Mouse (Mus musculus) testis, adult 2 months (tissue): ENCODE results near the gene Trappc3l. TPM values are rescaled to one million over a fixed set of nuclear protein-coding genes. Genes with fewer than 3 reads are reported as not detected.
"Not testable (repeated sequence)": the region's sequence is repeated elsewhere in the genome, so short reads cannot be mapped to it uniquely, and the experiment has no call there.

ENCODE experiments used
- H3K27ac ChIP-seq: fragments of 200-500 bp; 2 replicates; pipeline ENCODE4 v1.5.1; 2012; ENCODE audit warnings: low read depth, low read length; ENCODE audit not compliant: control insufficient read depth, insufficient read depth
- H3K27me3 ChIP-seq: fragments of 200-500 bp; 2 replicates; pipeline ENCODE4 v1.6.1; 2012; ENCODE audit warnings: mild to moderate bottlenecking, low read length, moderate library complexity; ENCODE audit not compliant: control insufficient read depth, insufficient read depth
- H3K36me3 ChIP-seq: fragments of 200-500 bp; 2 replicates; pipeline ENCODE4 v1.6.1; 2012; ENCODE audit warnings: mild to moderate bottlenecking, low read length; ENCODE audit not compliant: control insufficient read depth, insufficient read depth
- H3K4me1 ChIP-seq: fragments of 200-500 bp; 2 replicates; pipeline ENCODE4 v1.6.1; 2012; ENCODE audit warnings: low read length; ENCODE audit not compliant: control insufficient read depth, insufficient read depth
- H3K4me3 ChIP-seq: fragments of 200-500 bp; 2 replicates; pipeline ENCODE4 v1.5.1; 2012; ENCODE audit warnings: low read depth, mild to moderate bottlenecking, low read length, moderate library complexity, mixed read lengths; ENCODE audit not compliant: control insufficient read depth
- CTCF ChIP-seq: fragments of 200-500 bp; IDR thresholded peaks from 2 replicates; pipeline ENCODE4 v1.5.1; 2012; ENCODE audit warnings: low read depth, mild to moderate bottlenecking, inconsistent platforms, low read length, moderate library complexity; ENCODE audit not compliant: control insufficient read depth, insufficient read depth, insufficient replicate concordance
- POLR2A ChIP-seq: fragments of 200-500 bp; IDR thresholded peaks from 2 replicates; pipeline ENCODE4 v1.6.1; 2012; ENCODE audit warnings: low read depth, mild to moderate bottlenecking, inconsistent platforms, low read length, moderate library complexity; ENCODE audit not compliant: control insufficient read depth
- polyA plus RNA-seq: library from polyadenylated mRNA; depleted of rRNA; stranded (reverse); fragments of >200 nt; gene quantifications from 2 replicates; pipeline ENCODE4 v1.2.3, GENCODE M21; 2012; rRNA removed

The Trappc3l gene
- not detected in 2 replicates for polyA plus RNA-seq

- no peak for TF ChIP-seq CTCF
- H3K36me3 ChIP-seq = no peaks in the 10 kb centered on the region
- H3K27me3 ChIP-seq = no peaks in the 10 kb centered on the region
- no peak within 1 kb of the TSS for H3K4me3 ChIP-seq
- no peak within 1 kb of the TSS for H3K27ac ChIP-seq
- peaks cover 6% of the 10 kb centered on the region for H3K4me1 ChIP-seq
Observed at GRCm38 (mm10) chr10:34037401-34037800, at the start of gene Trappc3l. TSS of gene Trappc3l (plus strand) at chr10:34037597.

- not testable (repeated sequence) for H3K36me3 ChIP-seq, H3K4me3 ChIP-seq, H3K4me1 ChIP-seq
Observed at GRCm38 (mm10) chr10:33996686-33997085, 40.7 kb upstream of the Trappc3l start.

GRCm38 (mm10) chr10:33998397-33998796 lies 39.0 kb upstream of the Trappc3l start:
- Histone ChIP-seq H3K4me1 (no peaks in the 10 kb centered on the region), H3K27ac (no peak overlapping the region), H3K36me3 (no peaks in the 10 kb centered on the region; the same call in 1 of the 2 replicates), H3K4me3 (no peak overlapping the region), H3K27me3 (no peaks in the 10 kb centered on the region)
- no peak for TF ChIP-seq CTCF
- no peak for TF ChIP-seq POLR2A

More at GRCm38 (mm10) chr10:33996686-33997085, 40.7 kb upstream of the Trappc3l start:
- not testable (repeated sequence) for H3K27me3 ChIP-seq, H3K27ac ChIP-seq

GRCm38 (mm10) chr10:34012581-34012980 lies 24.8 kb upstream of the Trappc3l start:
- Histone ChIP-seq H3K27me3 (no peaks in the 10 kb centered on the region), H3K36me3 (no peaks in the 10 kb centered on the region), H3K4me3 (no peak overlapping the region), H3K27ac (no peak overlapping the region), H3K4me1 (no peaks in the 10 kb centered on the region)
- TF ChIP-seq POLR2A (no peak), CTCF (no peak)

GRCm38 (mm10) chr10:34013241-34013640 lies 24.2 kb upstream of the Trappc3l start:
- H3K4me1 ChIP-seq = peaks cover 2% of the 10 kb centered on the region
- H3K27me3 ChIP-seq = no peaks in the 10 kb centered on the region
- TF ChIP-seq POLR2A = no peak
- no peak for TF ChIP-seq CTCF
- H3K36me3 ChIP-seq = no peaks in the 10 kb centered on the region
- no peak overlapping the region for H3K4me3 ChIP-seq
- H3K27ac ChIP-seq = no peak overlapping the region

- TF ChIP-seq CTCF = no peak
- TF ChIP-seq POLR2A = no peak
- H3K27me3 ChIP-seq = no peaks in the 10 kb centered on the region
- peak overlapping the region; percentile 90 for H3K4me3 ChIP-seq
- H3K4me1 ChIP-seq = peaks cover 2% of the 10 kb centered on the region
- H3K27ac ChIP-seq = peak overlapping the region; percentile 72
- H3K36me3 ChIP-seq = no peaks in the 10 kb centered on the region
Observed at GRCm38 (mm10) chr10:34018746-34019301, 18.6 kb upstream of the Trappc3l start.

- Histone ChIP-seq H3K27me3 (no peaks in the 10 kb centered on the region), H3K4me1 (peaks cover 2% of the 10 kb centered on the region), H3K36me3 (no peaks in the 10 kb centered on the region), H3K27ac (peak within 1 kb of the TSS; percentile 80), H3K4me3 (peak within 1 kb of the TSS; percentile 90)
- TF ChIP-seq CTCF (no peak), POLR2A (peak; percentile 76)
Observed at GRCm38 (mm10) chr10:34019302-34020075, 17.9 kb upstream of the Trappc3l start, which contains the start of gene Rwdd1. TSS of gene Rwdd1 (minus strand) at chr10:34019624.

- H3K4me3 ChIP-seq = no peak overlapping the region
- H3K27me3 ChIP-seq = no peaks in the 10 kb centered on the region
- H3K36me3 ChIP-seq = no peaks in the 10 kb centered on the region
- H3K27ac ChIP-seq = no peak overlapping the region
- TF ChIP-seq POLR2A = no peak
- no peak for TF ChIP-seq CTCF
- H3K4me1 ChIP-seq = peaks cover 6% of the 10 kb centered on the region
Observed at GRCm38 (mm10) chr10:34030322-34030721, 7.1 kb upstream of the Trappc3l start.
